8 mouse cellular contexts compared by ENCODE assay signal in genomic region chr8:72219541-72220363, GRCm38 (mm10). TPM values are rescaled to one million over a fixed set of nuclear protein-coding genes. Genes with fewer than 3 reads are reported as not detected.
A peak's percentile ranks its signal among the peaks of the same experiment; 100 is the strongest.
DNase-seq lines count a peak whose midpoint lies in the region; ATAC-seq and TF ChIP-seq lines count a peak whose summit lies in the region.

Fam32a (plus strand) TSS chr8:72219730.

- H3K4me1 ChIP-seq in embryonic facial prominence, embryonic 13.5 days, result peaks cover 13% of the 10 kb centered on the region
- H3K4me1 ChIP-seq in kidney, adult 2 months (ENCODE audit: control insufficient read depth, insufficient read depth, low read length), result 0 out of 2 replicates have a peak, but pooled peaks cover 4% of the 10 kb centered on the region
- H3K4me1 ChIP-seq in limb, embryonic 12.5 days (replicated peaks), result peaks cover 13% of the 10 kb centered on the region
- H3K4me1 ChIP-seq in midbrain, embryonic 15.5 days, result peaks cover 16% of the 10 kb centered on the region
- H3K4me1 ChIP-seq in spleen, adult 2 months (ENCODE audit: control insufficient read depth, insufficient read depth, insufficient read length), result peaks cover 15% of the 10 kb centered on the region

- no peaks in the 10 kb centered on the region for H3K9me3 ChIP-seq in embryonic facial prominence, embryonic 13.5 days
- no peaks in the 10 kb centered on the region for H3K9me3 ChIP-seq in limb, embryonic 12.5 days
- no peaks in the 10 kb centered on the region for H3K9me3 ChIP-seq in midbrain, embryonic 15.5 days

- H3K9ac ChIP-seq in embryonic facial prominence, embryonic 13.5 days, result peak within 1 kb of the TSS; percentile 86
- H3K9ac ChIP-seq in limb, embryonic 12.5 days (replicated peaks), result peak within 1 kb of the TSS; percentile 71
- peak within 1 kb of the TSS; percentile 58 for H3K9ac ChIP-seq in midbrain, embryonic 15.5 days

- peak within 1 kb of the TSS; percentile 74 for H3K27ac ChIP-seq in embryonic facial prominence, embryonic 13.5 days
- H3K27ac ChIP-seq in kidney, adult 2 months (ENCODE audit: insufficient read depth, low read depth, low read length), result peak within 1 kb of the TSS; percentile 1; the same call in 1 of the 2 replicates
- H3K27ac ChIP-seq in limb, embryonic 12.5 days, result peak within 1 kb of the TSS; percentile 75
- peak within 1 kb of the TSS; percentile 75 for H3K27ac ChIP-seq in midbrain, embryonic 15.5 days
- H3K27ac ChIP-seq in spleen, adult 2 months (ENCODE audit: insufficient read depth, low read length), result peak within 1 kb of the TSS; percentile 79

- peak; percentile 85 for DNase-seq in 3134 (ENCODE audit: extremely low read depth, insufficient read length, low spot score)
- DNase-seq in adrenal gland, postnatal 36 days, result peak; percentile 89 to 91
- DNase-seq in heart, adult 18-20 months, result peak; percentile 93 to 95
- DNase-seq in kidney, adult 2 months, result peak; percentile 96
- DNase-seq in spleen, adult 2 months (ENCODE audit: low read depth in 1 of 2, low spot score in 2 of 2), result peak; percentile 87 to 98

- no peak for TF ChIP-seq CTCF in kidney, adult 2 months (conservative IDR thresholded peaks at IDR 0.05; ENCODE audit: insufficient read depth, insufficient read length, low read depth, low read length)
- TF ChIP-seq CTCF in spleen, adult 2 months (IDR thresholded peaks at IDR 0.05; ENCODE audit: extremely low read depth, insufficient read depth, insufficient read length, insufficient replicate concordance), result no peak

- peaks cover 5% of the 10 kb centered on the region; the same call in 1 of the 2 replicates for H3K27me3 ChIP-seq in embryonic facial prominence, embryonic 13.5 days
- H3K27me3 ChIP-seq in kidney, adult 2 months (replicated peaks; ENCODE audit: control insufficient read depth, insufficient read depth, low read length), result no peaks in the 10 kb centered on the region
- peaks cover 9% of the 10 kb centered on the region for H3K27me3 ChIP-seq in limb, embryonic 12.5 days
- peaks cover 14% of the 10 kb centered on the region for H3K27me3 ChIP-seq in midbrain, embryonic 15.5 days (replicated peaks)
- no peaks in the 10 kb centered on the region for H3K27me3 ChIP-seq in spleen, adult 2 months (ENCODE audit: control insufficient read depth, insufficient read depth, low read length)

- peak within 1 kb of the TSS; percentile 77 for H3K4me2 ChIP-seq in embryonic facial prominence, embryonic 13.5 days
- H3K4me2 ChIP-seq in limb, embryonic 12.5 days, result peak within 1 kb of the TSS; percentile 86
- peak within 1 kb of the TSS; percentile 76 for H3K4me2 ChIP-seq in midbrain, embryonic 15.5 days

- peaks cover 34% of the 10 kb centered on the region for H3K36me3 ChIP-seq in embryonic facial prominence, embryonic 13.5 days
- H3K36me3 ChIP-seq in kidney, adult 2 months (ENCODE audit: control insufficient read depth, insufficient read depth, low read length), result no peaks in the 10 kb centered on the region
- H3K36me3 ChIP-seq in limb, embryonic 12.5 days, result peaks cover 35% of the 10 kb centered on the region
- peaks cover 7% of the 10 kb centered on the region; the same call in 1 of the 2 replicates for H3K36me3 ChIP-seq in midbrain, embryonic 15.5 days (replicated peaks)
- H3K36me3 ChIP-seq in spleen, adult 2 months (ENCODE audit: control insufficient read depth, insufficient read depth, low read length), result peaks cover 11% of the 10 kb centered on the region

- peak within 1 kb of the TSS; percentile 86 for H3K4me3 ChIP-seq in embryonic facial prominence, embryonic 13.5 days
- H3K4me3 ChIP-seq in kidney, adult 2 months (ENCODE audit: insufficient read depth, low read depth, low read length), result peak within 1 kb of the TSS; percentile 92
- H3K4me3 ChIP-seq in limb, embryonic 12.5 days (replicated peaks), result peak within 1 kb of the TSS; percentile 77
- H3K4me3 ChIP-seq in midbrain, embryonic 15.5 days, result peak within 1 kb of the TSS; percentile 71
- peak within 1 kb of the TSS; percentile 76 for H3K4me3 ChIP-seq in spleen, adult 2 months (ENCODE audit: extremely low read depth, insufficient read depth, insufficient read length)

- TF ChIP-seq POLR2A in kidney, adult 2 months (IDR thresholded peaks at IDR 0.05; ENCODE audit: low read depth, low read length), result no peak
- TF ChIP-seq POLR2A in spleen, adult 2 months (IDR thresholded peaks at IDR 0.05; ENCODE audit: low read depth, low read length), result no peak

- peak; percentile 93 for ATAC-seq in embryonic facial prominence, embryonic 13.5 days (ENCODE audit: insufficient number of reproducible peaks, insufficient read depth, low FRiP score, low TSS enrichment, low read depth)
- peak; percentile 95 for ATAC-seq in limb, embryonic 12.5 days (ENCODE audit: insufficient number of reproducible peaks, insufficient read depth, low FRiP score, low TSS enrichment, low read depth)
- ATAC-seq in midbrain, embryonic 15.5 days (replicated peaks), result peak; percentile 98

- WGBS in embryonic facial prominence, embryonic 13.5 days, result 19% methylated on average over 39 of the region's 39 CpGs
- 16% methylated on average over 39 of the region's 39 CpGs for WGBS in kidney, adult 2 months
- 14% methylated on average over 39 of the region's 39 CpGs for WGBS in limb, embryonic 12.5 days
- WGBS in midbrain, embryonic 15.5 days, result 15% methylated on average over 39 of the region's 39 CpGs
- 15% methylated on average over 39 of the region's 39 CpGs for WGBS in spleen, adult 2 months

RNA-seq across cellular contexts. Expression of gene Fam32a, which starts in this region (rescaled TPM):
- total RNA-seq in adrenal gland, postnatal 36 days (2021), result 10 to 100 TPM; 46.9 to 61.4 TPM
- polyA plus RNA-seq in embryonic facial prominence, embryonic 13.5 days (2015; fragmentation: Nextera tagmentation; extraction: Ambion mirVana), result 75.3 and 78.1 TPM in 2 replicates
- 10 to 100 TPM; 20.2 to 23.1 TPM for total RNA-seq in heart, adult 18-20 months (2021)
- polyA plus RNA-seq in kidney, adult 2 months (2012; rRNA removed), result 54.7 and 59.6 TPM in 2 replicates
- polyA plus RNA-seq in limb, embryonic 12.5 days (2016; fragmentation: Nextera tagmentation; extraction: Ambion mirVana), result 63.5 and 64.2 TPM in 2 replicates
- 112 and 115 TPM in 2 replicates for polyA plus RNA-seq in midbrain, embryonic 15.5 days (2015; fragmentation: Nextera tagmentation; extraction: Ambion mirVana)
- 29.8 and 31.3 TPM in 2 replicates for polyA plus RNA-seq in spleen, adult 2 months (2012; rRNA removed)

Comparison
In these comparisons a context has a peak if more than half of its experiments do, and no peak if none do; other contexts are left out.
1. Peak in every context shown above with its lines: DNase-seq, ATAC-seq, H3K4me3 ChIP-seq and H3K27ac ChIP-seq.
2. H3K27ac ChIP-seq: peak in every context shown above with its lines; median percentile 79 in spleen, adult 2 months; 75 in limb, embryonic 12.5 days; 75 in midbrain, embryonic 15.5 days; 74 in embryonic facial prominence, embryonic 13.5 days; 1 in kidney, adult 2 months.